Mouse (Mus musculus) right cerebral cortex, postnatal 25 days (tissue): ENCODE results near the gene Slc5a2.

Experiments
- DNase-seq: peaks from one replicate; pipeline ENCODE4 v3.0.0; 2022

Slc5a2 gene

GRCm38 (mm10) chr7:128252609-128253008 is 12.8 kb upstream of the Slc5a2 start:
- DNase-seq = peak; percentile 80

GRCm38 (mm10) chr7:128254978-128255377 is 10.5 kb upstream of the Slc5a2 start:
- no peak for DNase-seq

DNA sequence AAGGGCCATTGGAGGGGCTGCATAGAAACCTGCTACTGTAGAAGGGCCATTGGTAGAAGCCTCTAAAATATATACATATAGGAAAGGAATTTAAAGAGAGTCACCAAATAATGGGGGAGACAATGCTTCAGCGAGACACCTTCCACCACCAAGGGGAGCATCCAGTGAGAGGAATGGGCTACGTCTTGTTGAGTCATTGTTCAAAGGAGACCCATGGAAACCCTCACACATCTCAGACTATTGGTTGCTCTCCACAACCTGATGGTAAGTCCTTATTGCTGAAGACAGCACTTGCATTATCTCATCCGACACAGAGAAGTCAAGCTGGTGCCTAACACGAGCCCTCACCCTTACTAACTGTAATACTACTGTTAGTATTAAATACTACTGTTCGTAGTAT is 9.7 kb upstream of the Slc5a2 start:
- DNase-seq = no peak

DNA sequence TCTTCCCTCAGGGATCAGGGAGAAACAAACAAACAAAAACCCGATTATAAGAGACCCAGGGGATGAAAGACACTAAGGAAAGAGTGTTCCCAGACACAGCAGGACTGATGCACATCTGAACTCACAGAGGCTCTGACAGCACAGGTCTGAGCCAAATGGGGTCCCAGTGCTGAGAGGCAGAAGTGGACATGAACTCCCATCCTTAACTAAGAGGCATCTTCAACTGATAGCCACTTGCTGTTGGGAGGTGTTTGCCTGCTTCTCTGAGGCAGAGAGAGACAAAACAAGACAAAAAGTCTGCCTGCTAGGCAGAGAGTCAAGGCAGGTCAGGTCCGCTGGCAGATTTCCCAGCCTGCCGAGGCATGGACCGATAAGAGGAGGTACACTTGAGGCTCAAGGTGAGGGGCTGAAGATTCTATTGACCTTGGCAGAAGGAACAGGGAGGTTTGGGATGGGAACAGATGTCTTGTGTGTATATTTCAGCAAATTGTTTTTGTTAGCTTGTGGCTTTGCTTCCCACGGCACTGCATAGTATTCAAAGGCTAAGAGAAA is 8.6 kb upstream of the Slc5a2 start:
- DNase-seq = no peak

DNA sequence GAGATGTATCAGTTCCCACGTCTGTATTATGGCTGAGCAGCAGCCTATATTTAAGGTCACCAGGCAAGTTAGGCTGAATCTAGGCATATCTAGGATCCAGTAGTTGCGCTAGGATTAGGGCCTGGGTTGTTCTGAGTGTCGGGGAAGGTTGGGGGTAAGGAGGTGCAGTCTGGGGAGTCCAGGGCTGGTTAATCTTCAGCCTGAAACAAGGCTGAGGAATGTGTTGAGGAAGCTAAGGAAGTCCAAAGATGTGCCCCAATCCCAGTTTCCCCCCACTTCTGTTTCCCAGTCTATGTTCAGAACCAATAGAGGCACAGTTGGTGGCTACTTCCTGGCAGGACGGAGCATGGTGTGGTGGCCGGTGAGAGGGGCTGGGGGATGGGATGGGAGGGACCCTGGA is 599 bp downstream of the Slc5a2 start:
- DNase-seq = no peak

GRCm38 (mm10) chr7:128267391-128267790 is 1.9 kb downstream of the Slc5a2 start:
- DNase-seq = no peak

DNA sequence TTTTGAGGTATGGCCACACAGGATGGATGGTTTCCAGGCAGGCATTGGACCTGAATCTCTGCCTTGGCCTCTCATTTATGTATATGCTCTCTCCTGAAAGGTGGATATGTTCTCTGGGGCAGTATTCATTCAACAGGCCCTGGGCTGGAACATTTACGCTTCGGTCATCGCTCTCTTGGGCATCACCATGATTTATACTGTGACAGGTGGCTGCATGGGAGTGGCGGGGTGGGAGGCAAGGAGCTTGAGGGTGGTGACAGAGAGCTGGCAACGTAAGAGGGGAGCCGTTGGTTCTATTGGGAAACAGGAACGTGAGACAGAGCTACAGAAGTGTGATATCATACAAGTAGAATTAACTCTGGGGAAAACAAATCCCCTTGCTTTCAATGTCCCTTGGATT is 2.4 kb downstream of the Slc5a2 start:
- no peak for DNase-seq

DNA sequence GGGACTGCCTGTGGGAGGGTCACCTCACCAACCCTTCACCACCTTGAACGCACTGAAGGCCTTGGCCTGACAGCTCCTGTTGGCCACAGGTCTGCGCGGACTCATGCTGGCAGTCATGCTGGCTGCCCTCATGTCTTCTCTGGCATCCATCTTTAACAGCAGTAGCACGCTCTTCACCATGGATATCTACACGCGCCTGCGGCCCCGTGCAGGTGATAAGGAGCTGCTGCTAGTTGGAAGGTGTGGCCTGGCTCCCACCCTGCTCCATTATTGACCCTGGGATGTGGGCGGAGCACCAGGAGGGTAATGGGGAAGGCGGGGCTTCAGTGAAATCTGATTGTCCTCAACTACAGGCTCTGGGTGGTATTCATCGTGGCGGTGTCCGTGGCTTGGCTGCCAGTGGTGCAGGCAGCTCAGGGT is 5.0 kb downstream of the Slc5a2 start:
- no peak for DNase-seq

DNA sequence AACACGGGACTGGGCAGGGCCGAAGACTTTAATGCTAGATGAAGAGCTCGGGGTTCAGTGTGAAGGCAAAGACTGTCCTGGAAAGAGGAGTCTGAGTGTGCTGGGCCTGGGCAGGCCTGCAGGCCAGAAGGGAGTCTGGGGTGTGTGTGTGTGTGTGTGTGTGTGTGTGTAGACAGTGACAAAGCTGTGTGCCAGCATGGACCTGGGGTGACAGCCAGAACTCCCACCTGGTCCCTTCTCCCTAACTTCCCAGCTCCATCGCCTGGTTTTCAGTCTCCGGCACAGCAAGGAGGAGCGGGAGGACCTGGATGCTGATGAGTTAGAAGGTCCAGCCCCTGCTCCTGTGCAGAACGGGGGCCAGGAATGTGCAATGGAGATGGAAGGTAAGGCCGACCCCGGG is 6.0 kb downstream of the Slc5a2 start:
- no peak for DNase-seq

- no peak for DNase-seq
Measured at GRCm38 (mm10) chr7:128276051-128276450, 10.6 kb downstream of the Slc5a2 start.

- no peak for DNase-seq
Measured at GRCm38 (mm10) chr7:128279750-128280149, 14.3 kb downstream of the Slc5a2 start.

DNA sequence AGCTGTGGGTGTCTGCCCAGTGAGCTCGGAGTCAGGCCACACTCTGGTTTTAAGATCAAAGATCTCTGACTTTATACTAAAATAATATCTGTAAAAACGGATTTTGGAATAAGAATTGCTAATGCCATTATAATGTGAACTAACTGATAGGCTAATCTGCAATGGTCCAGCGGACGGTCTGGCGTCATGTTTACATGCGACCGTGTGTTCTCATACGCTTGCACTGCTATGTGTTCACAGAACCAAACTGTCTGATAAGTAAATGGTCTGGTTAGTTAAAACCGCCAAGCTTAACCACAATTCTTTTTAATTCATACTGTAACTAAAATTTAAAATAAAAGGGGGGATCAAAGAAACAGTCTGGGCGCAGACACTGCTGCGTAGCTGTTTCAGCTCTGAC is 16.3 kb downstream of the Slc5a2 start:
- DNase-seq = no peak

- DNase-seq = no peak
Measured at GRCm38 (mm10) chr7:128282532-128283244, 17.2 kb downstream of the Slc5a2 start.

DNA sequence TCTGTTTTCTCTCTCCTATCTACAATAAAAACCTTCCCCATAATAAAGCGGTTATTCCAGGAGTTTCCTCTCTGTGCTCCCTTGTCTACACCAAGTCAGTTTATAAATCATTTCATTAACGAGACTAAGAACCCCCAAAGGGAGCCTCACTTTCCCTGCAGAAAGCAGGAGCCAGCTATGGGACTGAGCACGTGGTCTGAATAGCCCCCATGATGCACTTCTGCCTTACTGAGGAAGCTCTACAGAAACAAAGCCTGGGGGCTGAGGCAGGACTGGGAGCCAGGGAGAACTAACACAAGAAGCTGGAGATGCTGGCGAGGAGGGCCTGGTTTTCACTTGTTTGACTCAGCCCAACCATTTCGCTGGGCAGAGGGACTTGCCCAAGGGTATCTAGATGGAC is 18.6 kb downstream of the Slc5a2 start:
- DNase-seq = no peak

GRCm38 (mm10) chr7:128285060-128285459 is 19.6 kb downstream of the Slc5a2 start:
- no peak for DNase-seq

DNA sequence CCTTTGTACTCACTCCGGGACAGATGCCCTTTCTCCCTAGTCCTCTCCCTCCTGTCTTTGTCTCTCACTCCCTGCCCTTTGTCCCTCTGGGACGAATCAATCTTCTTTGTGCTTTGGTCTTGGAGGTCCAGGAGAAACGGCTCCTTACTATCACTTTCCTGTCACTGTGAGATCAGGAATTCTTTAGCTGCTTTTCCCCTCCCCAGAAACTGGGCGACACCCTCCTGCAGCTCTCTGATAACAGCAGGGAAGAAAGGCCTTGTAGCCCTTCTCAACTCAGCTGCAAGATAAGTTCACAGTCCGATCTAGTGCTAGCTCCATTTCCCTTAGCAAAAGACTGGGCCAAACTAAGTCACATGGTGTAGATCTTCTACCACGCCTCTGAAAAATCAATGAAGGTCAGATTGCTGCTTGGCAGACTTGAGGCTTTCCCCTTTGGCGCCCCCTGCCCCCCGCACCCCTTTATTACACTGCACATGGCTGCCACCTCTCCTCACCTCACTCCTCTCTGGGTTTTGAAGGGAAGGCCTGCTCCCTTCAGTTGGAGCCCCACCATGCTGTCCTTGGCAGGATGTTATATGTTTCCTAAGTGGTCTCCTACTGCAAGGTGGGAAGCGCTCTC is 23.6 kb downstream of the Slc5a2 start:
- no peak for DNase-seq

DNA sequence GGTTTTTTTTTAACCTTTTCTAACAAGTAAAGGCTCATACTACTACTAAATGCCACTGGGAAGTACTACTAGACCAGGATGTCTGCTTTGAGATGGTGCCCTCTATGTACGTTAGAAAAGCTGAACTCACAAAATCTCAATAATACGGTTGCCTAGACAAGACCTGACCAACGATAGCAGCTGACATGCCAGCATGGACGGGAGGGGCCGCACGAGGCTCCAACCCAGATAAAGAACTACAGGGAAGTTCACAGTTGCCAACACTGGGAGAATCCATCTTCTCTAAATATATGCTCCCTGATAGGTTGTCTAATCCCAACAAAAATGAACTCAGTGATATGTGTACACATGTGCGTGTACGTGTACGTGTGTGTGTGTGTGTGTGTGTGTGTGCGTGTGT is 29.3 kb downstream of the Slc5a2 start:
- DNase-seq = no peak

- no peak for DNase-seq
Measured at GRCm38 (mm10) chr7:128296514-128296913, 31.1 kb downstream of the Slc5a2 start.

DNA sequence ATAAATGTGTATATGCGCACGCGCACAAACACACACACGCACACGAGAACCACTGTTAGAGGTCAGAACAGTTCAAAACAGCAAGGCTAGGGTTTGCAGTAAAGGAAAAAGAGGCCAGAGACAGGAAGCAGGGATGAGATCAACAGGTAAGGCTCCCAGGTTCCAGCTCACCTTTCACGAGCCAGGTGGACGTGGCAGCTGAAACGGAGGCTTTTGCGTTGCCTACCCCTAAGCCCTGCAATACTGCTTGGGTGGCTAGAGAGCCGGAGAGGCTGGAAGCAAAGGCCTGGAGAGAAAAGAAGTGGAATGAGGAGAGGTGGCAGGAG is 31.8 kb downstream of the Slc5a2 start:
- DNase-seq = no peak

DNA sequence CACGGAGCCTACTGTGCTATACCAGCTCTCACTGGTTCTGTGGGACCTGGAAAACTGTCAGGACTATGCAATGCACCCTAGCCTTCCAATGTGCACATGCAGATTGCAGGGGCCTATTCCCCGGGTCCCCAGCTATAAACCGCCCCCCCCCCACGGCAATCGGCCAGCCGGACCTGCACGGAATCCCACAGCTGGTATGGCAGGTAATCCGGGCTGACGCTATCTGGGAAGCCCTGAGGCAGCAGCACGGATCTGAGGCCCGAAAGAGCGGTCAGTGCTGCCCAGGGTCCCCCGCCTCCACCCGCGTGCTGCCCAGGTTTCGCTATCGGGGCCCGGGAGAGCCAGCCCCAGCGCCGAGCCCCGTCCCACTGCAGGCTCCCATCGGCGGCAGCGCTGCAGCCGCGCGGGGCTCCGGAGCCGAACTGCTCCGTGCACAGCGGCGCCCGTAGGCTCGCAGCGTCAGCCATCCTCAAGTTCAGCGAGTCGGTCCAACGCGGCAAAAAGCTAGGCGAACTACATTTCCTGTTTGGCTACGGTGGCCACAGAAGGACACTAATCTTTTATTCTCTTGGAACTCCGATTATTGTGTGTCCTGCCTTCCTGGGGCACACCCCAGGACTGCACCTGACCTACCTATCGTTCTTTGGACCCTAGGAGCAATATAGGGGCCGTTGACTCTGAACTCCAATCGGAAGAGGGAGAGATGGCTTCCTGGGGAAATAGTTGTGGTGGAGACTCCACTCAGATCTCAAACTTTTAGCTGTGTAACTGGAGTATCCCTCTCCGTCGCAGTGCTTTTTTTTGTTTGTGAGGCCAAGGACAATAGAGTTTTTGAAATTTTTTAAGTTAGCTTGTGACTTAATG is 32.4 kb downstream of the Slc5a2 start, which contains the start of gene BC017158:
TSS of gene BC017158 (minus strand) at position 554 of the 864 bp plus-strand sequence.
- DNase-seq = peak; percentile 77

- DNase-seq = no peak
Measured at GRCm38 (mm10) chr7:128298481-128299342, 33.3 kb downstream of the Slc5a2 start.

GRCm38 (mm10) chr7:128300952-128301351 is 35.5 kb downstream of the Slc5a2 start:
- no peak for DNase-seq

DNA sequence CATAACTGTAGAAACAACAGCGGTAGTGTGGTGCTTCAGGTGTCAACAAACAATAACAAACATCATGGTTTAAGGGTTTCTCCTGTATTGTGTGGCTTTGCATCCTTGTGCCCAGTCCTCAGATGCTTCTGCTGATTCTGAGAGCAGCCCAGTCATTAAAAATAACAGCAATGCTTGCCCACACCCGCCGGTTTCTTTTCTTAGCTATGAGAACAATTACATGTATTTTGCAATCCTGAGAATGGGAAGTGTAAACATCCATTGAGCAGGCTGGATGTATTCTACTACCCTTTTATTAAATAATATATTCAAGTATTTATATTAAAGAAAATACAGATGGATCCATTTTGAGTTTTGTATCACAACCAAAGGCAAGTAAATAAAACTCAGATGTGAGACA is 36.7 kb downstream of the Slc5a2 start:
- no peak for DNase-seq
